Mouse (Mus musculus) T-cell, adult 2 months (primary cell): ENCODE measurements at regions not wholly inside any gene's neighbourhood (a gene's known extent, or its start where the extent isn't known, plus 50 kb on each side); places are given as distances from the start of the nearest gene placed in this dataset.

Experiments used
- DNase-seq: peaks from one replicate; pipeline ENCODE4 v3.0.0; 2022; ENCODE audit warnings: low spot score

- DNase-seq: no peak
These were observed 310.0 kb downstream of the Sox9 start for GRCm38 (mm10) chr11:113091901-113092568.

- no peak for DNase-seq
These were observed 311.9 kb downstream of the Sox9 start for GRCm38 (mm10) chr11:113093895-113094445.

- no peak for DNase-seq
These were observed 313.6 kb downstream of the Sox9 start for GRCm38 (mm10) chr11:113095625-113096024.

GRCm38 (mm10) chr11:113096209-113096608, 314.2 kb downstream of the Sox9 start:
- no peak for DNase-seq

GRCm38 (mm10) chr11:113098360-113098759, 316.3 kb downstream of the Sox9 start:
- DNase-seq: no peak

GRCm38 (mm10) chr11:113100800-113101199, 318.8 kb downstream of the Sox9 start:
- no peak for DNase-seq

- no peak for DNase-seq
These were observed 319.5 kb downstream of the Sox9 start for GRCm38 (mm10) chr11:113101534-113101933.

GRCm38 (mm10) chr11:113103161-113103845, 321.3 kb downstream of the Sox9 start:
- no peak for DNase-seq

- DNase-seq: no peak
These were observed 323.3 kb downstream of the Sox9 start for GRCm38 (mm10) chr11:113105371-113105770.

GRCm38 (mm10) chr11:113107205-113107844, 325.3 kb downstream of the Sox9 start:
- no peak for DNase-seq

GRCm38 (mm10) chr11:113107966-113108699, 326.1 kb downstream of the Sox9 start:
- no peak for DNase-seq

- DNase-seq: no peak
These were observed 327.1 kb downstream of the Sox9 start for GRCm38 (mm10) chr11:113109096-113109495.

- DNase-seq: no peak
These were observed 331.3 kb downstream of the Sox9 start for GRCm38 (mm10) chr11:113113220-113113817.

GRCm38 (mm10) chr11:113117179-113117898, 335.3 kb downstream of the Sox9 start:
- DNase-seq: no peak

GRCm38 (mm10) chr11:113120570-113120969, 338.5 kb downstream of the Sox9 start:
- no peak for DNase-seq

- no peak for DNase-seq
These were observed 339.3 kb downstream of the Sox9 start for GRCm38 (mm10) chr11:113121307-113121706.

- no peak for DNase-seq
These were observed 340.1 kb downstream of the Sox9 start for GRCm38 (mm10) chr11:113122137-113122536.

- no peak for DNase-seq
These were observed 340.9 kb downstream of the Sox9 start for GRCm38 (mm10) chr11:113122964-113123363.

GRCm38 (mm10) chr11:113125832-113126231, 343.8 kb downstream of the Sox9 start:
- DNase-seq: no peak

GRCm38 (mm10) chr11:113129192-113129591, 347.2 kb downstream of the Sox9 start:
- DNase-seq: no peak

GRCm38 (mm10) chr11:113129975-113130374, 348.0 kb downstream of the Sox9 start:
- no peak for DNase-seq
